Mouse (Mus musculus) thymus, postnatal 14 days (tissue): ENCODE measurements around the gene Shisal1.

Experiments
- DNase-seq: peaks from one replicate; pipeline ENCODE4 v3.0.0; 2021

Shisal1 gene

DNA sequence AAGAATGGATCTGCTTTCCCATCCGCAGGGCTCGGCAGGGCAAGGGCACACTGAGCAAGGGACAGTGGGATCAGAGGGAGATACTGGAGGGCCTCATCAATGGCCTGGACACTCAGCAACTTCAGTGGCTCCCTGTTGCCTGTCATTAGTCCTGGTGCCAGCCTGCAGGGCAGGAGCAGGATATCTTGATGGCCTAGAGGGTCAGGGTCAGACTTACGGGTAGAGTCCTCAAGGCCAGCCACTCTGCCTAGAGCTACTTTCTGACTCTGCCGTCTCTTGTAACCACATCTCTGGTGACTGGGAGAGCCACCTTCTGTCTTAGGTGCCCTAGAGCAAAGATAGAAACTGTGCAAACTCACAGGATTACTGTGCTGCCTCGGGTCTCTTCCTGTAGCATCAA is 23.1 kb downstream of the Shisal1 start:
- no peak for DNase-seq

- DNase-seq: no peak
These were observed 28.7 kb downstream of the Shisal1 start for GRCm38 (mm10) chr15:84418266-84418610.

- DNase-seq: no peak
These were observed 29.2 kb downstream of the Shisal1 start for GRCm38 (mm10) chr15:84417592-84418265.

DNA sequence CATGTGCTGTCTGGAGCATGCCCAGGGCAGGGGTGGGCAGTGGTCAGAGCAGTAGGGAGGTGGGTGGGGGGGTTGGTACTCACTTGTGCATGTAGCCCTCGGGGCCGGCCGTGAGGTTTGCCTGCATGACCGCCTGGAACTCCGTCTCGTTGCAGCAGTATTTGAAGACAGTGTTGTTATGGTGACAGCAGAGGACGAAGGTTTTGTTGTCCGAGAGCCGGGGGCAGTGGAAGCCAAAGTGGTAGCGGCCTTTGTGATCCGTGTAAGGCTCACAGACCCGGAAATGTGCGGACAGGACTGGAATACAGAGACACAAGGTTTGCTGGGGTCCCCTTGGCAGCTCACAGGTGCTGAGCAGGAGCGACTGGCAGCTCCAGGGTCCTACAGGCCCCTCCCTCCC is 29.9 kb downstream of the Shisal1 start:
- no peak for DNase-seq

- DNase-seq: no peak
These were observed 32.7 kb downstream of the Shisal1 start for GRCm38 (mm10) chr15:84414040-84414848.

GRCm38 (mm10) chr15:84412409-84412808 is 34.5 kb downstream of the Shisal1 start:
- DNase-seq: peak; percentile 21

DNA sequence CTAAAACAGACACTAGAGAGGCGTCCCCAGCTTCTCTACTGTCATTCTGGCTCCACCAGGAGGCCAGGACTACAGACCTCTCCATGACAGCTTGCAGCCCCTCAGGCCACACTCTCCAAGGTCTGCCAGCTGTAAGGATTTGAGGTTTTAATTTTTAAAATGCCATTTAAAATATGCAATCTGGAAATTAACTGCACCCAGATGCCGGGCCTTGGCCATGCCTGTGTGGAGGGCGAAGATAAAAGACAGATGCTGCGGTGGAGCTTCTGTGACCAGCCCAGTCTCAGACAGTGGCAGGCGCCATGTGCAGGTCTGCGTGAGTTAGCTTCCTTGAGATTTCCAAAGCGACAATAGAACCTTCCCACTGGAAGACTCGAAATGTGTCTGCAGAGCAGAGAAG is 36.8 kb downstream of the Shisal1 start:
- no peak for DNase-seq

DNA sequence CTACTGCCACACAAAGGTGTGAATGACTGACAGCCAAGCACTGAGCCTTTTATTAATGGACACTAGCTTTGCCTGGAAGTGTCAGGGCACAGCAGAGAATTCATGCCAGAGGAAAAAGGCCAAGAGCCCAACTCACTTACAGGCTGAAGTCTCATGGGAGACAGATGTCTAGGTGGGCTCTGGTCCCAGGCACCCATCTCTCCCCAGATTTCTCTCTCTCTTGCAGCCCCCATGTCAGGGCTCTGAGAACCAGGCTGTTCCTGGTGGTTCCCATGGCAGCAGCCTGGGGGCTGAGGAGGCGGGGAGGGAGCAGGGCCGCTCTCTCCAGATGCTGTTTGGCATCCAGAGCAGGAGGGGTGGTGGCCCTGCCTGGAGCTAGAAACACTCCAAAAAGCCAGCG is 38.3 kb downstream of the Shisal1 start:
- no peak for DNase-seq

DNA sequence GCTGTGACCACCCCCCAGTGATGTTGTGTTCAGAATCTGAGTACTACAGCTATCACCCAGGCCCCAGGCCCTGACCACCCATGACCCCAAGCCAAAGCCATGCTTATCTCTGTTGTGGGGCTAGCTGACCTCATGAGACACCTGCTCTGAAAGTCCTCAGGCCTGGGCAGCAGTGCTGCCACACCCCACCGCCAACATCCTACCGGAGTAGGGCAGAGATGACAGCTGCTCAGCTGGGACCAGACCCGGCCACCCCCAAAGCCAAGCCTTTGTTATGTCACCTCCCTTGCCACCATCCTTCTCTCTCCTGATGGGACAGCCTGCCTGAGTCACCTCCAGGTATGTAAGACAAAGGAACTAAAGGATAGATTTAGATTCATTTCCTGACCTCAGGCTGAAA is 41.1 kb downstream of the Shisal1 start:
- no peak for DNase-seq

GRCm38 (mm10) chr15:84403454-84404113 is 43.3 kb downstream of the Shisal1 start:
- DNase-seq: no peak

DNA sequence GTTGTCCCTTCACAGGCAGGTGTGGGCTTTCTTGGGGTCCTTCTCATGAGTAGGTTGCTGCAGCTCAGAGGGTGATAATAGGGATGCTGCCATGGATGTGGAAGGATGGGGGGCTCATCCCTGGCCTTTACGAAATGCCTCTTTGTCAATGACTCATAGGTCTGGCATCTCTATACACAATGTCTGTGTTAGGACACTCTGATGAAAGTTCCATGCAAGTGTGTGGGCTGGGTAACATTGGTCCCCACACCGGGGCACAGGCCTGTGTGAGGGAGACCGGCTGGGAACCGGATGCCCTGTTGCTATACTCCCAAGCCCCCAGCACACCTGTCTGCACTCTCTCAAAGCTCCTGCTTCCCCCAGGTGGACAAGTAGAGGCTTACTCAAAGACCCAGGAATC is 48.3 kb downstream of the Shisal1 start:
- no peak for DNase-seq

- DNase-seq: no peak
These were observed 49.2 kb downstream of the Shisal1 start for GRCm38 (mm10) chr15:84397663-84398169.

DNA sequence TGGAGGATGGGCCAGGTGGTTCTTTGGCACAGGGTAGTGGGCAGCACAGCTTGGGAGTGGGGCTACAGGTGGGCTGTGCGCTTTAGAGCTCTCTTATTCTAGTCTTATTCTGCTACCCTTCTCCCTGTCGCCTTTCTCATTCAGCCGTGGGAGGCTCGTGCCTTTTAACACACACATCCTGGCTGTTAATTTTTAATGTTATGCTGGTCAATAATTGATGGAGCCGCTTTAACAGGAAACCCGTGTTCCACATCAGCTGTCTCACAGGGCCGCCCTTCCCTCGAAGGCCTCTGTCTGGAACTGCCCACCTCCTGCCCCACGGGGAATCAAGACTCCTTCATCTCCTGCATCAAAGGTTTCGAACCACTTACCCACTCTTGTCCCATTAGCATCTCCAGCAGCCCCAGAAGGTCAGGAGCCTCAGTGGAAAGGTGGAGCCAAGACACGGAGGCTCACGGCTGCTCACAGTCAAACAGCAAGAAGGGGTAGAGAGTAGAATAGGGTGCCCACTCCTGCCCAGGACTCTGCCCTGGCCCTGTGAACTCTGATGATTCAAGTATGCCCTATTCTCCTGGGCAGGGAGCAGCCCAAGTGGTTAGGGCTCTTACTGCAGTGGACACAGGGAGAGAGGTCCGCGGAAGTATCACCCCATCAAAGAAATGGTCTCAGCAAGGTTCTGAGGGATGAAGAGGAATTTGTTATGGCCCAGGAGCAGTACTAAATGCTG is 51.4 kb downstream of the Shisal1 start:
- no peak for DNase-seq

- peak; percentile 24 for DNase-seq
These were observed 53.6 kb downstream of the Shisal1 start for GRCm38 (mm10) chr15:84393341-84393740.

DNA sequence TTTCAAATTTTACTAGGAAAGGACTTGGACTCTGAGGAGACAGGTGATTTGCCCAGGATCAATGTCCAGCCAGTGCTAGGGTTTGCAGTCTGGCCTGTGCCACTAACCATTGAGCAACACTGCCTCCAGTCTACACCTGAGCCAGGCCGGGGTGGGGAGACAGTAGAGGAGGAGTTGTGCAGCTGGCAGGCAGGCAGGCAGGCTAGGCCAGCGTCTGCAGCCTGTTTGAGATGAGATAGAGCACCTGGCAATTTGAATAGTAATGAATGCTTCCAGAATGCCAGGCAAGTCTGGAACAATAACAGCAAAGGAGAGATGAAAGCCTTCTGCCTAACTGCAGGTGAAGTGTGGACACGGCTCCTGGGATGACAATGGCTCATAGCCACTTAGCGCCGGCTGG is 54.1 kb downstream of the Shisal1 start:
- peak; percentile 45 for DNase-seq

DNA sequence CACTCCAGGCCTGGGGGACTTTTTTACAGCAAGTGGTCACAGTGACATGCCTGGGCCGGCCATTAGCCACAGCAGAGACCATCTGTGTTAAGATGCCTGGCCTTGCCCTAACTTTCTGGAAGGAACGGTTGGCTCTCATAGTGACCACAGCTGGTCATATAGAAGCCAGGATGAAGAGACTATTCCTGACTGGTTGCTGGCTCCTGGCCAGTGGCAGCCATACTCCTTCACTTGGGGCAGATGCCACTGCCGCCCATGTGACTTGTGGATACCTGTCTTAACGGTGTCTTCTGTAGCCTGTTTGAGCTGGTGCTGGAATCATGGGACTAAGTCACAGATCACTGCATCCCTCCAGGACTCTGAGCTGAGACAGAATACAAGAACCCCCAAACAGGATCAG is 54.8 kb downstream of the Shisal1 start:
- no peak for DNase-seq

DNA sequence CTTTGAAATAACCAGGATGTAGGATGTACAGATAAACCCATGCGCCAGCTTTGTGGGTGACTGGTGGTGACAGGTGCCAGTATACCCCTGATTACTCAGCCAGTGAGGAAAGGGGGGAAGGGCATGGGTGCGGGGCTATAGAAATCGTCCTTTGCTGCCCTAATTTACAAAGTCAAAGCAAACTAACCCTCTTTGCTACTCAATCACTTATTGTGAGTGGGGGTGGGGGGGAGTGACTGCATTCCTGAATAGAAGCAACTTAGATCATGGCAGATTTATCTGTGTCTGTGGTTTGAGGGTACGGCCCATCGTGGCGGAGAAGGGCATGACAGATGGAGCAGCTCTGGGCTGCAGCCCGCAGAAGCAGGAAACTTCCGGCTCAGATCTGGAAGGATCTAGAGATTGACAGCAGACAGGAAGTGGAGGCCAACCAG is 58.2 kb downstream of the Shisal1 start:
- DNase-seq: peak; percentile 72

DNA sequence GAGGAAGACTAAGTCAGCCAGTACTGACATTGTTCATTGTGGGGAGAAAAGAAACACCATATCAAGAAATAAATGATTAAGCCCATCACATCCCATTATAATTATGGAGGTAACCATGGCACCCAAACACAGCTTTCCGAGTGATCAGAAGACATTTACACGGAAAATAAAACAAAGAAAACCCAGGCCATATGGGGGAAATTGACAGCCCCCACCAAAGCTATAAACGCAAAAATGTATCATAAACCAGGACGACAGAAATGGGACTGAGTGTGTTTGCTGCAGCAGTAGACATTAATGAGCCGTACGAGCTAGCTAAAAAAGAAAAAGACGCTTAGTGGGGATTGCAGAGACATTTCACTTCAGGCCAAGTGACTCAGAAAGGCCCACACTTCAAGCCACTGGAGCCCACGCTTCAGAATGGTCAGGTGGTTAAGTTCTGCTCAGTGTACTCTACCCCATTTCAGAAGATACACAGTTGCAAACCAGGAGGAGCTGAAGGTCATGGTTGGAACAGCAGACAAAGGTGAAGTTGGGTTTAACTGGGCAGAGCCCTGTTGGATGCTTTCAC is 60.8 kb downstream of the Shisal1 start:
- no peak for DNase-seq

- peak; percentile 84 for DNase-seq
These were observed 62.8 kb downstream of the Shisal1 start for GRCm38 (mm10) chr15:84384066-84384465.

DNA sequence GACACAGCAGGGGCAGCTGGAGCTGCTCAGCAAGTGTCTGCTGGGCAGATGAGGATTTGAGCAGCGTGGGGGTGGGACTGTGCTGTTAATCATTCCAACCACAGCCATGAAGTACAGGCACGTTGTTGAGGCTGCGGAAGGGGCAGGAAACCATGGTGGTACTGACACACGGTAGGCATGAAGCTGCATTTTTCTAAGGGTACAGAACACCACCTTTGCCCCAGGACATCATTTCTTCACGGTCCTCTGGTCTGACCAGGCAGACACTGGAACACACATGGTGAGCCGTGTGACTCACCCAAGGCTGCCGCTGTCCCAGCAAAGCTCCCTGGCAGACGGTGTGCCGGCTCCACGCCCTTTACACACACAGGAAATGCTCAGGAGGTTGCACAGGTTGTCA is 66.7 kb downstream of the Shisal1 start:
- DNase-seq: no peak

DNA sequence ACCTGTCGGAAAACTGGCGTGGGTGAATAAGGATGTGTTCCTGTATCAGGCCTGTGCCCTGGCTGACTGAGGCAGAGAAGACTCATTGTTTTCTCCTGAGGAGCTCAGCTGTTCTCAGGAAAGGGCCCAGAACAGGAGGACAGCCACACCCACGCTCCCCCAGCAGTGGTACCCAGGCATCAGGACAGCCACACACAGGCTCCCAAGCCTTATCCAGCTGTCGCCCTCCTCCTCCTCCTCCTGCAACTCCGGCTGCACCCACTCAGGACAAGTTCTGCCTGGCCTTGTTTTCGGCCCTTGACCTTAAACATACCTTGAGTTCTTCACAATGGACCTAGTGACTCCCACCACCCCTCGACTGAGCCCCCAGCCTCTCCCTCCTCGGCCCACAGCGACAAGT is 68.2 kb downstream of the Shisal1 start:
- DNase-seq: no peak

- no peak for DNase-seq
These were observed 74.1 kb downstream of the Shisal1 start for GRCm38 (mm10) chr15:84372801-84373200.

DNA sequence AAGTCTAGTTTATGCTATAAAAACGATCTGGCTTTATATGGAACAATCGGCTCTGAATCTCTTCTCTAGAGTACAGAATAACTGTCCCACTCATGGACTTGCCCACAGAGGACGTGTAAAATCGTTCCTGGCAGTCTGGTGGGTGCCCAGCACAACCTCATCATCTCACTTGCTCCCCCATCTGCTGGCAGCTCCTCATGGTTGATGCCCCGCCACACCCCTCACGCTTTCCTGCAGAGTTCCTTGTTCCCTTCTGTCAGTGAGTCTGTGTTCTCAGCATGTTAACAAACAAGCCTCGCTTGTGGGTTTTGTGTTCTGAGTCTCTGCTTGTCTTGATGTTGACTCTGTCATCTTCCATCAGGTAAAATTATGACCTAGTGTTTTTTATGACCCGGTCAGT is 79.5 kb downstream of the Shisal1 start:
- DNase-seq: no peak
